ENCODE assay signal across 37 mouse cellular contexts in genomic region chr11:116801106-116801505, GRCm38 (mm10). TPM values are rescaled to one million over a fixed set of nuclear protein-coding genes. Genes with fewer than 3 reads are reported as not detected.
DNase-seq lines count a peak whose midpoint lies in the region; ATAC-seq and TF ChIP-seq lines count a peak whose summit lies in the region.
"Had no signal": no experiment of that assay in that cellular context is flagged by ENCODE, and none has a peak within 500 bp of the region (broad histone marks: within the 10 kb centered on the region; RNA-seq: fewer than 3 reads in every experiment).

No protein-coding gene starts in this region.

- H3K9ac ChIP-seq in heart, adult 2 months (ENCODE audit: low read depth, low read length), result no peak overlapping the region
- H3K9ac ChIP-seq in lung, postnatal 0 days (replicated peaks; ENCODE audit: low read depth), result no peak overlapping the region
- H3K9ac ChIP-seq: hindbrain, embryonic 15.5 days; limb, embryonic 12.5 days; liver, embryonic 15.5 days; lung, embryonic 15.5 days; midbrain, embryonic 12.5 days; neural tube, embryonic 13.5 days had no signal

- no peak for TF ChIP-seq CTCF in heart, adult 2 months (IDR thresholded peaks at IDR 0.05)
- no peak for TF ChIP-seq CTCF in lung, postnatal 0 days (IDR thresholded peaks at IDR 0.05)
- no peak for TF ChIP-seq CTCF in lung, adult 2 months (IDR thresholded peaks at IDR 0.05; ENCODE audit: insufficient read depth, low read length)

- TF ChIP-seq POLR2A in heart, adult 2 months (IDR thresholded peaks at IDR 0.05; ENCODE audit: insufficient read depth, low read depth, low read length), result no peak
- TF ChIP-seq POLR2A in lung, adult 2 months (IDR thresholded peaks at IDR 0.05; ENCODE audit: borderline replicate concordance, extremely low read depth, low read depth, low read length), result no peak

- ATAC-seq in lung, postnatal 0 days, result peak; percentile 46
- ATAC-seq in megakaryocyte, adult 5-6 weeks (ENCODE audit: poor library complexity, severe bottlenecking), result no peak
- ATAC-seq: forebrain, embryonic 14.5 days; inflammation-experienced regulatory T-cells, adult 6 months had no signal

- intact Hi-C loops in heart, adult 2 months (cut with DNase I), result loop anchor here (10.0 kb wide), 1 partner anchor 126 kb away; no protein-coding TSS in a partner anchor
- intact Hi-C loops in heart, postnatal 10 days (cut with DNase I), result loop anchor here (10.0 kb wide), 1 partner anchor 246 kb away; no protein-coding TSS in a partner anchor

- H3K36me3 ChIP-seq in heart, adult 2 months (ENCODE audit: control insufficient read depth, insufficient read depth, low read length), result no peaks in the 10 kb centered on the region
- H3K36me3 ChIP-seq in lung, postnatal 0 days (ENCODE audit: insufficient read depth, low read length), result no peaks in the 10 kb centered on the region
- H3K36me3 ChIP-seq: hindbrain, embryonic 15.5 days; limb, embryonic 12.5 days; liver, embryonic 15.5 days; lung, embryonic 15.5 days; neural tube, embryonic 13.5 days had no signal

- no peaks in the 10 kb centered on the region for H3K79me2 ChIP-seq in heart, adult 2 months (replicated peaks; ENCODE audit: control insufficient read depth, insufficient read depth, low read length)

- DNase-seq in adrenal gland, postnatal 14 days, result peak; percentile 29
- DNase-seq in adrenal gland, postnatal 36 days, result no peak
- no peak for DNase-seq in heart, adult 2 months
- DNase-seq in heart, postnatal 10 days, result no peak
- DNase-seq in lung, postnatal 0 days (ENCODE audit: low spot score), result no peak
- DNase-seq in lung, adult 2 months, result no peak
- DNase-seq: cerebellum, adult 11 months; cerebellum, adult 9-10 months; kidney, adult 18-20 months; kidney, postnatal 25 days; lung, postnatal 36 days; thymus, postnatal 4 days had no signal

- no peak overlapping the region for H3K4me3 ChIP-seq in heart, adult 2 months
- no peak overlapping the region for H3K4me3 ChIP-seq in lung, postnatal 0 days (ENCODE audit: low read depth, low read length)
- H3K4me3 ChIP-seq in lung, adult 2 months (replicated peaks; ENCODE audit: extremely low read depth, low read depth, low read length), result no peak overlapping the region
- H3K4me3 ChIP-seq: hindbrain, embryonic 15.5 days; limb, embryonic 12.5 days; liver, embryonic 15.5 days; lung, embryonic 15.5 days; megakaryocyte, embryonic 14.5 days; midbrain, embryonic 12.5 days; neural tube, embryonic 13.5 days had no signal

- no peaks in the 10 kb centered on the region for H3K9me3 ChIP-seq in lung, postnatal 0 days (ENCODE audit: low read length)
- H3K9me3 ChIP-seq: hindbrain, embryonic 15.5 days; limb, embryonic 12.5 days; liver, embryonic 15.5 days; lung, embryonic 15.5 days; megakaryocyte, embryonic 14.5 days; midbrain, embryonic 12.5 days; neural tube, embryonic 13.5 days had no signal

- WGBS in heart, adult 2 months, result 56% methylated on average over 5 of the region's 5 CpGs
- WGBS in lung, postnatal 0 days, result 64% methylated on average over 5 of the region's 5 CpGs
- 59% methylated on average over 5 of the region's 5 CpGs for WGBS in lung, adult 2 months

- H3K27ac ChIP-seq in heart, adult 2 months, result peak overlapping the region; percentile 23; the same call in 1 of the 2 replicates
- H3K27ac ChIP-seq in lung, postnatal 0 days (ENCODE audit: low read length), result no peak overlapping the region
- H3K27ac ChIP-seq: hindbrain, embryonic 15.5 days; limb, embryonic 12.5 days; liver, embryonic 15.5 days; lung, embryonic 15.5 days; midbrain, embryonic 12.5 days; neural tube, embryonic 13.5 days had no signal

- H3K4me1 ChIP-seq in heart, adult 2 months (ENCODE audit: control insufficient read depth, insufficient read depth, low read length), result peaks cover 3% of the 10 kb centered on the region
- H3K4me1 ChIP-seq in lung, postnatal 0 days (ENCODE audit: insufficient read depth, low read depth, low read length), result no peaks in the 10 kb centered on the region
- no peaks in the 10 kb centered on the region for H3K4me1 ChIP-seq in lung, adult 2 months (ENCODE audit: control insufficient read depth, insufficient read depth, low read length)
- H3K4me1 ChIP-seq: hindbrain, embryonic 15.5 days; limb, embryonic 12.5 days; liver, embryonic 15.5 days; midbrain, embryonic 12.5 days had no signal

- no peaks in the 10 kb centered on the region for H3K27me3 ChIP-seq in heart, adult 2 months (ENCODE audit: control insufficient read depth, insufficient read depth, low read length)
- no peaks in the 10 kb centered on the region for H3K27me3 ChIP-seq in lung, postnatal 0 days (replicated peaks; ENCODE audit: insufficient read depth, low read length)
- H3K27me3 ChIP-seq: hindbrain, embryonic 15.5 days; limb, embryonic 12.5 days; liver, embryonic 15.5 days; lung, embryonic 15.5 days; midbrain, embryonic 12.5 days; neural tube, embryonic 13.5 days had no signal

- TF ChIP-seq EP300 in heart, adult 2 months (IDR thresholded peaks at IDR 0.05; ENCODE audit: insufficient read depth, low read depth, low read length), result no peak
- no peak for TF ChIP-seq EP300 in lung, postnatal 0 days (IDR thresholded peaks at IDR 0.05)

- H3K4me2 ChIP-seq in lung, postnatal 0 days (replicated peaks; ENCODE audit: low read depth, low read length), result no peak overlapping the region
- H3K4me2 ChIP-seq: hindbrain, embryonic 15.5 days; limb, embryonic 12.5 days; liver, embryonic 15.5 days; lung, embryonic 15.5 days; midbrain, embryonic 12.5 days; neural tube, embryonic 13.5 days had no signal

RNA-seq across cellular contexts. Expression of gene St6galnac1, which starts 25.8 kb away (rescaled TPM):
- total RNA-seq in adrenal gland, postnatal 14 days (2021), result not detected in 2 replicates
- total RNA-seq in adrenal gland, postnatal 36 days (2021), result under 1 TPM in 1 of 2 experiments, not detected in 1; 0.33 TPM
- not detected for total RNA-seq in heart, adult 2 months (2021)
- not detected in 2 replicates for polyA plus RNA-seq in heart, adult 2 months (2012; rRNA removed)
- total RNA-seq in heart, postnatal 10 days (2021), result not detected
- not detected in 2 replicates for polyA plus RNA-seq in lung, postnatal 0 days (2015; fragmentation: Nextera tagmentation; extraction: Ambion mirVana)
- 0.26 and 0.28 TPM in 2 replicates for polyA plus RNA-seq in lung, adult 2 months (2012; rRNA removed)
- total RNA-seq in megakaryocyte, adult 5-6 weeks (2015), result not detected in 2 replicates
- total RNA-seq in megakaryocyte, adult 5-6 weeks (2017), result not detected in 2 replicates
- total RNA-seq: common myeloid progenitor, adult 5-6 weeks; gastrocnemius, adult 18-20 months; gastrocnemius, postnatal 4 days; hematopoietic stem cell, adult 5-6 weeks; layer of hippocampus, adult 18-20 months; layer of hippocampus, postnatal 10 days; left cerebral cortex, adult 18-20 months; left cerebral cortex, postnatal 14 days; liver, adult 2 months; MEL; midbrain, postnatal 0 days had no signal
- polyA plus RNA-seq: forebrain, embryonic 14.5 days; frontal cortex, adult 2 months; heart, embryonic 16.5 days; hindbrain, embryonic 15.5 days; limb, embryonic 12.5 days; liver, adult 2 months; liver, embryonic 15.5 days; lung, embryonic 15.5 days; midbrain, embryonic 12.5 days; midbrain, postnatal 0 days; neural tube, embryonic 13.5 days; stomach, embryonic 14.5 days; thymus, postnatal 0 days had no signal

RNA-seq across cellular contexts. Expression of gene Mxra7, which starts 26.7 kb away (rescaled TPM):
- 28.6 and 32.8 TPM in 2 replicates for total RNA-seq in adrenal gland, postnatal 14 days (2021)
- 10 to 100 TPM; 38.6 to 52.5 TPM for total RNA-seq in adrenal gland, postnatal 36 days (2021)
- total RNA-seq in heart, adult 2 months (2021), result 10 to 100 TPM; 15.1 to 19.4 TPM
- polyA plus RNA-seq in heart, adult 2 months (2012; rRNA removed), result 10.4 and 15.6 TPM in 2 replicates
- 10 to 100 TPM; 43.3 to 48.7 TPM for total RNA-seq in heart, postnatal 10 days (2021)
- 34.6 and 38.7 TPM in 2 replicates for polyA plus RNA-seq in lung, postnatal 0 days (2015; fragmentation: Nextera tagmentation; extraction: Ambion mirVana)
- polyA plus RNA-seq in lung, adult 2 months (2012; rRNA removed), result 70.1 and 172 TPM in 2 replicates
- total RNA-seq in megakaryocyte, adult 5-6 weeks (2015), result 0.55 TPM in 1 of 2 replicates, not detected in the other
- total RNA-seq in megakaryocyte, adult 5-6 weeks (2017), result 0.33 TPM in 1 of 2 replicates, not detected in the other
- polyA plus RNA-seq: inflammation-experienced regulatory T-cells, adult 6 months had no signal

RNA-seq across cellular contexts. Expression of gene Mettl23, which starts 42.0 kb away (rescaled TPM):
- 31.1 and 34.4 TPM in 2 replicates for total RNA-seq in adrenal gland, postnatal 14 days (2021)
- total RNA-seq in adrenal gland, postnatal 36 days (2021), result 10 to 100 TPM; 31.2 to 36.2 TPM
- total RNA-seq in heart, adult 2 months (2021), result 10 to 100 TPM; 38.3 to 40.5 TPM
- 34.3 and 59.4 TPM in 2 replicates for polyA plus RNA-seq in heart, adult 2 months (2012; rRNA removed)
- total RNA-seq in heart, postnatal 10 days (2021), result 10 to 100 TPM; 32.0 to 35.1 TPM
- 62.3 and 65.2 TPM in 2 replicates for polyA plus RNA-seq in lung, postnatal 0 days (2015; fragmentation: Nextera tagmentation; extraction: Ambion mirVana)
- polyA plus RNA-seq in lung, adult 2 months (2012; rRNA removed), result 26.2 and 26.4 TPM in 2 replicates
- total RNA-seq in megakaryocyte, adult 5-6 weeks (2015), result 55.4 and 61.3 TPM in 2 replicates
- total RNA-seq in megakaryocyte, adult 5-6 weeks (2017), result 38.5 and 42.6 TPM in 2 replicates

RNA-seq across cellular contexts. Expression of gene Jmjd6, which starts 42.1 kb away (rescaled TPM):
- 40.2 and 40.7 TPM in 2 replicates for total RNA-seq in adrenal gland, postnatal 14 days (2021)
- 10 to 100 TPM; 33.0 to 46.7 TPM for total RNA-seq in adrenal gland, postnatal 36 days (2021)
- total RNA-seq in heart, adult 2 months (2021), result 10 to 100 TPM; 34.1 to 37.4 TPM
- polyA plus RNA-seq in heart, adult 2 months (2012; rRNA removed), result 14.6 and 20.9 TPM in 2 replicates
- 10 to 100 TPM; 33.3 to 37.8 TPM for total RNA-seq in heart, postnatal 10 days (2021)
- 37.0 and 37.8 TPM in 2 replicates for polyA plus RNA-seq in lung, postnatal 0 days (2015; fragmentation: Nextera tagmentation; extraction: Ambion mirVana)
- polyA plus RNA-seq in lung, adult 2 months (2012; rRNA removed), result 23.8 and 26.8 TPM in 2 replicates
- total RNA-seq in megakaryocyte, adult 5-6 weeks (2015), result 33.4 and 37.4 TPM in 2 replicates
- total RNA-seq in megakaryocyte, adult 5-6 weeks (2017), result 36.3 and 37.7 TPM in 2 replicates

RNA-seq across cellular contexts. Expression of gene Mfsd11, which starts 51.1 kb away (rescaled TPM):
- total RNA-seq in adrenal gland, postnatal 14 days (2021), result 29.1 and 32.6 TPM in 2 replicates
- 10 to 100 TPM; 33.7 to 35.2 TPM for total RNA-seq in adrenal gland, postnatal 36 days (2021)
- total RNA-seq in heart, adult 2 months (2021), result 10 to 100 TPM; 29.9 to 33.5 TPM
- polyA plus RNA-seq in heart, adult 2 months (2012; rRNA removed), result 23.8 and 27.9 TPM in 2 replicates
- total RNA-seq in heart, postnatal 10 days (2021), result 10 to 100 TPM; 41.7 to 43.6 TPM
- 37.9 and 44.7 TPM in 2 replicates for polyA plus RNA-seq in lung, postnatal 0 days (2015; fragmentation: Nextera tagmentation; extraction: Ambion mirVana)
- 22.3 and 22.5 TPM in 2 replicates for polyA plus RNA-seq in lung, adult 2 months (2012; rRNA removed)
- total RNA-seq in megakaryocyte, adult 5-6 weeks (2015), result 22.2 and 26.2 TPM in 2 replicates
- 17.6 and 26.5 TPM in 2 replicates for total RNA-seq in megakaryocyte, adult 5-6 weeks (2017)

Comparison
In these comparisons a context has a peak if more than half of its experiments do, and no peak if none do; other contexts are left out.
1. RNA of gene Mxra7, which starts 26.7 kb away (total RNA-seq): 38.6 to 52.5 TPM in adrenal gland, postnatal 36 days, 43.3 to 48.7 TPM in heart, postnatal 10 days, 28.6 to 32.8 TPM in adrenal gland, postnatal 14 days and 15.1 to 19.4 TPM in heart, adult 2 months; 0.33 to 0.55 TPM in megakaryocyte, adult 5-6 weeks; every median in the first group is over 10 times any median in the second.